Mouse (Mus musculus): Measurements from ENCODE around the gene Phactr1.
"Not testable (repeated sequence)": the region's sequence is repeated elsewhere in the genome, so short reads cannot be mapped to it uniquely, and the experiment has no call there.

Phactr1 gene

DNA sequence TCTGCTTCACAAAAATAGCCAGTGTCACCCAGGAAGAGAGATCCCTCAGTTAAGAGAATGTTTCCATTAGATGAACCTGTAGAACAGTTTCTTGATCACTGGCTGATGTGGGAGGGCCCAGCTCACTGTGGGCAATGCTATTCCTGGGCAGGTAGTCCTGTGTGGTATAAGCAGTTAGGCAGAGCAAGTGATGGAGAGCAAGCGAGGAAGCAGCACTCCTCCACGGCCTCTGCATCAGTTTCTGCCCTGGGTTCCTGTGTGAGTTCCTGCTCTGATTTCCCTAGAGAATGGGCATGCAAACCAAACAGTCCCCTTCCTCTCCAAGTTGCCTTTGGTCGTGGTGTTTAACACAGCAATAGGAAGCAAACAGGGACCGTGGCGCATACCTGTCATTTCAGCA lies 251.6 kb downstream of the Phactr1 start:
- no peak for DNase-seq

DNA sequence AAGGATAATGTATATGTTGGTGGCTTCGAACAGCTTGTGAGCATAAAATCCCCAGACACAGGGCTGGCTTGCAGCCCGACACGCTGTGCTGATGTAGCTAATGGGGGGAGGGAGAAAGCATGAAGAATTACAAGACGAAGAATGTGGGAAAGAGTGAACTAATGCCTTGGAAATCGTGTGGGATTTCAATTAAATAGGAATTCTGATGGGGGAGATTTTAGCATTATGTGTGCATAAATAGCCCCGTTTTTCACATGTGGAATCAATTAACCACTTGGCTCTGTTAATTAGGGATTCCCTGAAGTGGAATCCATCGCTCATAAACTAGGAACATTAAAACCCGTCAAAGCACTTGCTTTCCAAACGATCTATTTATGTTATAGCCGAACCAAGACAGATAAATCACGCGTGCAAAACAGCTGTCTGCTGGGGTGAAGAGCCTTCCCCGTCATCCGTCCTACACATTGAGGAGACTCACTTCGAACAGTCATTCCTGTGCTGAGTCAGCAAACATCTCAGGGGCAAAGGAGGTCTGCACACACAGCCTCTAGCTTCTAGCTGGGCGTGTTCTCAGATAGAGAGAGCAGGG lies 254.2 kb downstream of the Phactr1 start:
- no peak for DNase-seq

DNA sequence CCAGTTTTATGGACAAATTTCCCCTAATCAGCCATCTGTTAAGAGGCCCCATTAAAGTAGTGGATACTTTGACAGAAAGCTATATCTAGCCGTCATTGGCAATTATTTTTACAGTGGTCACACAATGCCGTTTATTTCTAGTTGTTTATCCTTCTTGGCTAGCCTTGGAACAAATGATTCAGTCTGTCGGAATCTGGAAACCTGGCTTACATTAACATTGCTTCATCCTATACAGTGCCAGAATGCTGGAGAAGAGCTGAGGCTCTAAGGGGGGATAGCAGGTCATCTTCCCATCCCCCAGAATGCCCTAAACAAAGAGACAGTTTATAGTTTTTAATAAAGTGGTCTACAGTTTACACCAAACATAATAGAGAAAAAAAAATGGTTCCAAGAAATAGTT lies 257.4 kb downstream of the Phactr1 start:
- no peak for DNase-seq

DNA sequence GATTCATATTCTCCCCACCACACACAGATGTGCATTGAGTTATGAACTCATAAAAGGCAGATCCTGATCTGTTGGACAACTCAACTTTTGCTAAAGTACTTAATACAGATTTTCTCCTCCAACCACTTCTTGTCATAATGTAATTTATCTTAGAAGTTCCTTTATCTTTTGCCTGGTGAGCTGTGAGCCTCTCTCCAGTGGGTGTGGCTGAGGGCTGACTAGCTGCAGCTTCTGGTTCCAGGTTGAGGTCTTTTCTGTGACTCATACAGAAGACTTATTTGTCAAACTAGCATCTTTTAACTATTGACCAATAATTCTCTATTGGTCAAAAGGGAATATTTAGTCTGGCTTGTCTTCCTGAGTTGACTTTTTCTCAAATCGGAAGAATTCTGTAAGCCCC lies 257.9 kb downstream of the Phactr1 start:
- no peak for DNase-seq

DNA sequence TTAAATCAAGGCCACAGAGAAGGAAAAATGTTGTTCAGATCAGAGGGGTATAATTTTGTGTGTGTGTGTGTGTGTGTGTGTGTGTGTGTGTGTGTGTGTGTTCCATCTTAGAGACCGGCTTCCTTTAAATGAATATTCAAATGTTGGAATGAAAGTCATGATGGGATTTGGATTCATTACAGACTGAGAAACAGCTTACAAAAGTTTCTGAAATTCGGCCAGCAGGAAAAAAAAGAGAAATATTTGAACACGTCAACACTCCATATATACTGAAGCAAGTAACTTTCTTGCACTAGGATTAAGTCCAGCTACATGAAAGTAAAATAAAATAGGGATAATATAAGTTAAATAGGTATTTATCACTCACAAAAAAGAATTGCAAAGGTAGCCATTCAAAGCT lies 259.8 kb downstream of the Phactr1 start:
- no peak for DNase-seq

DNA sequence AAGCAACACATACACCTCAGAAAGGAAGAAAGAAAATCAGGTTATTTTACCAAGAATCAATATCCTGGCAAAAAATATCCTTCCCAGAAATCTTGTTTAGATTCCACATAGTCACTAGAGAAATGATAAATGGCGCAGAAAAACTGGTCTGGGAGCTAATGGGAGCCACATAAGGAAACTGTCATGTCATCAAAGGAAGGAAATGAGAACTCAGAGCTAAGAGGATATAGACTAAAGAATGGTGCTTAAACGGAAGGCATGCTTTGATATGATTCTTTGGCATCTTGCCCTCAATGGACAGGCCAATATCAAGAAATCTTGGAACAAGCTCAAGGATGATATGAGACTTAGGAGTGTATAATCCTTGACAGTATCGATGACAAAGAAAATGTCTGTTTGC lies 263.7 kb downstream of the Phactr1 start:
- no peak for DNase-seq

DNA sequence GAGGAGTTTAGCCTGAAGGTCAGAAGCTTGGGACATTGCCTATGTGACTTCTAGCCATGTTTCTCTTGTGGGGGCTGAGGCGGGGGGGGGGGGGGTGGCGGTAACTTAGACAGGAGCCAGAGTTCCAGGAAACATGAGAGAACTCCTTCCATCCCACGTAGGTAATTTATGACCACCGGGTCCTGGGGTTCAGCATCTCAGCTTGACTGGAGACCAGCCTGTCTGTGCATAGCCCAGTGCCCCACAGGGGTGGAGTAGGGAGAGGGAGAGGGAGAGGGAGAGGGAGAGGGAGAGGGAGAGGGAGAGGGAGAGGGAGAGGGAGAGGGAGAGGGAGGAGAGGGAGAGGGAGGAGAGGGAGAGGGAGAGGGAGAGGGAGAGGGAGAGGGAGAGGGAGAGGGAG lies 264.8 kb downstream of the Phactr1 start:
- DNase-seq, result not testable (repeated sequence)

DNA sequence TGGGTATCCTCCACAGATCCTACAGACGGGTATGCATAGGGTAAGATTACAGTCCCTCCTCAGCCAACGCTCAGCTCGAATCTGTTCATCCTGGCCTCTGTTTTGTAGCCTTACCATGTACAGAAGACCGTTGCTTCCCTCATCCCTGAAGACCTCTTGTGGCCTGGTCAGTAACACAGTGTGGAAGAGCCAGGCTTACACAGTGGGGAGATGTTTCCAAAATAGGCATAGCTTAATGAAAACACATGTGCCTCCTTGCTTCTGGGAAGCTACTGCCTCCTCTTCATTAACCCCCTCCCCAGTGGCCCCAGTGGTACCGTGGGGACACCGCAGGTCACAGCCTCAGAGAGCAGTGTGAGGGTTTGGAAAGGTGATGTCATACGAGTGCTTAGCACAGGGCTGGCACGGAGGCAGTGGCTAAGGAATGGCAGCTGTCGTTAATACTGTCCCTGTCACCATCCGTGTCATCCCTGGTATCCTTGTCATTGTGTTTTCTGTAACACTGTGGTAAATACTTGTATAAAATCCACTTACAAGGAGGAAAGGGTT lies 268.4 kb downstream of the Phactr1 start:
- no peak for DNase-seq

DNA sequence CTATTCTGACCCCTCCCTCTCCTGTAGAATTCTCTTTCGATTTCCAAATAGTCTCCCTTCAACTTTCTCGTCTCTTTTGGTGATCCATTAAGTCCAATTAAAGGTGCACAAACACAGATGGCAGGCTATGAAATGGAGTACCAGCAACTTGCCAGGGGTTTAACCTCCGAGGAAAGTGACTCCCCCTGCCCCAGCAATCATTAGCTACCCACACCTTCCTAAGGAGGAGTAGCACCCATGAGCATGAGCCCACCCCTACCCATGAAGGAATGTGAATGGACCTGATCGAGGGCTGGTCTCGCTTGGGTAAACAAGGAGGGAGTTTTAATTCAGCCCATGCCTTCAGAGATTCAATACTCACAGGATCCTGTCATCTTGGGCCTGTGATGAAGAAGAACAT lies 268.9 kb downstream of the Phactr1 start:
- no peak for DNase-seq

DNA sequence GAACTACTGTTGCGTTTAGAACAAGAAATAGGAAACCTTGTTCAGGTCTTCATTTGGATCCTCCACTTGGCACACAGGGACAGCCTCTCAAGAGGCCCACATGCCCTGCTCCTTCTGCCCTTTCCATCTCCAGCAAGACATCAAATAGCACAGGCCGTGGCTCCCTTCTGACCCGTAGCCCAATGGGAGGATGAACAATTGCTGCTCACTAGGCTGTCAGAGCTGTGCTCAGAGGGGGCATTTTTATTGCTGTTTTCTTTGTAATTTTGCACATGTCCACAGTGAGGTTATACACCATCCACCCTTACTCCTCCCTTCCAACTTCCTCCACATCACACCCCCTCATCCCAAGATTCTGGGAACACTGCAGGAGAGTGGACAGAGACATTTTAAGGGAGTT lies 269.6 kb downstream of the Phactr1 start:
- no peak for DNase-seq

DNA sequence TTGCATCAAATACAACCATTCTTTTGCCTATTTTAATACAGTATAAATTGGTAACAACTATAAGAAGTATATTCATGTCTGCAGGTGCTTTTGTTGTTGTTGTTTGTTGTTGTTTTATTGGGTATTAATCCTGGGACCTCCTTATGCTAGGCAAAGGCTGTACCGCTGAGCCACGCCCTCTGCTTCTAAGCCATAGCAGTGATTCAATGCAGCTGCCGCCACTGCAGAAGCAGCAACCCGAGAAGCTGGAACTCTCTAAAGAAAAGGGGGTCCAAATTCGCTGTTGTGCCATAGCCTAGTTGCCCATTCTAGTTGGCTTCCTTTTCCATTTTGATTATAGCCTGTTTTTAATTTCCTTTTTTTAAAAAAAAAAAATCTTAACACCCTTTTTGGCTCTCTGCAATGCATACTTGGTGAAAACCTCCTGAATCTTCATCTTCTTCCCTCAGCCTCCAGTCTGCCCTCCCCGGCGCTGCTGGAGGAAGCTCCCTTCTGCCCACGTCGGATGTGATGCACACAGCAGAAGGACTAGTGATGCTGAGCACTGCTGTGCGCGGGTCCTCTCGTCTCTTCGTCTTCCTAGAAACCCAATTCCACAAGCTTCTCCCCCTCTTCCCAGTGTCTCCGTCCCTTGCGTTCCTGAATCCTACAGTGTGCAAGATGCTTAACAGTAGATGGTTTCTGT lies 271.8 kb downstream of the Phactr1 start:
- no peak for DNase-seq

DNA sequence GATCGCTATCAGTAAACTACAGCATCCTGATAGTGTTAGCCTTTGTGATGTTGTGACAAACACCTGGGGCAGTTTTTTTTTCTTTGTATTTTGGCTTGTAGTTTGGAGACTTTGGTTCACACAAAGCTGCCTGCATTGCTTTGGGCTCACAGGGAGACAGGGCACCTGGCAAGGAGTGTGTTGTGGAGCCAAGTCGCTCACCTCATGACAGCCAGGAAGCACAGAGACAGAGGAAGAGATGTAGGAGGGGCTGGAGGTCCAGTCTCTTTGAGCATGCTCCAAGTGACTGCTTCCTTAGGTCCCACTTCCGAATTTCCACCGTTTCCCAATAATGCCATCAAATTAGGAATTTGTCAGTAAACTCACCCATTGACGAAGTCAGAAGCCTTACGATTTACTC lies 272.6 kb downstream of the Phactr1 start:
- DNase-seq, result no peak

DNA sequence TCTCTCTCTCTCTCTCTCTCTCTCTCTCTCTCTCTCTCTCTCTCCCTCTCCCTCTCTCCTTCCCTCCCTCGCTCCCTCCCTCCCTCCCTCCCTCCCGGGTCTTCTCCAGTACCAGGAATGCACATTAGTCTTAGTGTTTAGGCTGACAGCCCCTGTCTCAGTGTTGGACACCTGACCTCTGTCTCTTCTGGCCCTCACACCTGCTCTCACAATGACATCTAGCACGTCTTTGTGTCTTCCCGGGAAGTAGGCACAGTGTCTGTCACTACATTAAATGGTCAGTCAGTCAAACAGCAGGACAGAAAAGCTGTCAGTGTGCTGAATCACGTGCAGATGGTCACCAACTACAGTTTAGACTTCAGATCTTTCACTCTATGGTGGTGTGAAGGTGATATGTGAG lies 273.7 kb downstream of the Phactr1 start:
- no peak for DNase-seq

DNA sequence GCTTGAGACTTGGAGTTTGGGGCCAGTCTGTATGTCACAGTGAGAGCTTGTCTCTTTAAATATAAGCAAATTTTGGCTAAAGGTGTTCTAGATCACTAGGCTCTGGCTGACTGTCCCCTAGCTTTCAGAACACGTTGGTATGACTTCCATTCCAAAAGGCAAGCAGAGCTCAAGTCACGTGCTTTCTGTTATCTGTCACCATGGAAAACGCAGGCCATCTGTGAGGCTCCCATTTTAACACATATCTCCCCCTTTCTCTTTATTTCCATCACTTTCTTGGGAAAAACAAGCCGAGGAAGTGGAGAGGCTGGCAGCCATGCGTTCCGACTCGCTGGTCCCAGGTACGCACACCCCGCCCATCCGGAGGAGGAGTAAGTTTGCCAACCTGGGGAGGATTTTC lies 275.9 kb downstream of the Phactr1 start:
- DNase-seq, result no peak

DNA sequence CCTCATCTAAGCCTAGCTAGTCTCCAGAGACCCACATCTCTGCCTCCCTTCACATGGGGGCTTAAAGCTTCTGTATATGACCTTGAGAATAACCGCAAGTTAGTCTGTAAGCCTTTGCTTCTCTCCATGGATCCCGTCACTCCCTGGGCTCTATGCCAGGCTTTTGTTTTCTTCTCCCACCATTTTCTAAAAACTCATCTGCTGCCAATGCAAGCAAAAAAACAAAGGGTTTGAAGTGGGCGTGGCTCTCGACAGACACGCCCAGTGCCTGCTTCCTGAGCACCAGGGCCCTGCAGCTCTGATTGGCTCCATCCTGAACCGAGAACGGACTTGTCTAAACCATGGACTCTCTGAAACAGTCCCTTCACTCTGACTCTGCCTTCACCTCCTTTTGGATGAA lies 277.4 kb downstream of the Phactr1 start:
- no peak for DNase-seq

DNA sequence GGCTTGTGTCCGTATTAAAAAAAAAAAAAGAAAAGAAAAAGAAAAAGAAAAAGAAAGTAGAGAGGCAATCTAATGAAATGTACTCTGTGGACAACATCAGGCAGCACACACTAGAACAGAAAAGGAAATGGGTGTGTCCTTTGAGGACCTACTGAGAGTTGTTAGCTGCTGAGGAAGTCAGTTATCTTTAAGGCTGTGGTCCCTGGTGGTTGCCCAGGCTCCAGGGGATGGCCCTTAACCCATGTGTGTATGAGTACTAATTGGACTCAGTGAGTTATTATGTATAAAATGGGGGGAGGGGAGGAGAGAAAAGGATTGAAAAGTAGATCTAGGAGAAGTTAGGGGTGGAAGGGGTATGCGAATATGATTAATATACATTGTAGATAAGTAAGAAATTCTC lies 278.4 kb downstream of the Phactr1 start:
- no peak for DNase-seq

DNA sequence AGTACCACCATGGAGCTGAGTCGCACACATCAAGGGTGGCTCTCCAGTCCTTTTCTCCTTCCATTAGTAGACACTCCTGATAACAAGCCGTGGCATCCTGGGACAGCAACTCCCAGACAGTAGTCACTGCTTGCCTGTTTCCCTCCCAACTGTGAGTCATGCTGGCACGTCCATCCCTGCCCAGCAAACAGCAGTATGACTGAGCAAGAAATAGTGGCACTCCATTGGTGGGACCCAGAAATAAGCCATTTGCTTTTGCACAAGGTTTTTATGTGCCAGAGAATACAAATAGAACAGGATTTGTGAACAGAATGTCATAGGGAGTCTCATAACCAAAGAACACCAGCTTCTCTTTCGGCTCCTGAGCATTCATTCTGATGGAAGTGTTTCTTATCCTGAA lies 281.1 kb downstream of the Phactr1 start:
- no peak for DNase-seq

DNA sequence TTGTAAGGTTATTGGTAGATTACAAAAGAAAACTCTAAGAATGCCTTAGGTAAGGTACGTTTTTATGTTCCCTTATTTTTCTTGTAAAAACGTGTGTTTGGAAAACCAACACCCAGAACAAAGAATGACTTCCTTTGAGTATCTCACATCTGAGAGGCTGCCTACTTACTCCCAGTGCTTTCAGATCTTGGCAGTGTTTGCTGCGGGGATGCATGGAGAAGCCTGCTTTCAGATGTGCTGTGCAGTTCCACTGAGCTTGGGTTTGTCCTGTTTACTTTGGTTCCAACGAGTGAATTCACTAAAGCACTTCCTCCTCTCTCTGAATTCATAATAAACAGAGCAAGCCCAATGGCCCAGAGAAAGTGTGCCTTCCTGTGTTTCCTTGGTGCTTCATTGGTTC lies 288.1 kb downstream of the Phactr1 start:
- no peak for DNase-seq

DNA sequence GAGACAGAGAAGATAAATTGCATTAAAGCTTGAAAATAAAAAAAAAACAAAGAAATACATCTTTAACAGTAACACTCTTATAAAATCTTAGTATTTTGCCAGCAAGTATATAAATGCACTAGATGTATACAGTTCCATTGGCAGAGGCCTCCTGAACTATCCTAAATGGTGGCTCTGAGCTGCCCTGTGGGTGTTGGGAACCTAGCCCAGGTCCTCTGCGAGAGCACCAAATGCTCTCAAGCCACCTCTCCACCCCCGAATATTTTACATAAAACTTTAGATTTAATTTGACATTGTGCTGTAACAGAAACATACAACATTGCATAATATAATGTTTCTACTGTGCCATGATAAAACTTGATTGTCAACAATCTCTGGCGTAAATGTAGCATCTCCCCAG lies 293.1 kb downstream of the Phactr1 start:
- no peak for DNase-seq

DNA sequence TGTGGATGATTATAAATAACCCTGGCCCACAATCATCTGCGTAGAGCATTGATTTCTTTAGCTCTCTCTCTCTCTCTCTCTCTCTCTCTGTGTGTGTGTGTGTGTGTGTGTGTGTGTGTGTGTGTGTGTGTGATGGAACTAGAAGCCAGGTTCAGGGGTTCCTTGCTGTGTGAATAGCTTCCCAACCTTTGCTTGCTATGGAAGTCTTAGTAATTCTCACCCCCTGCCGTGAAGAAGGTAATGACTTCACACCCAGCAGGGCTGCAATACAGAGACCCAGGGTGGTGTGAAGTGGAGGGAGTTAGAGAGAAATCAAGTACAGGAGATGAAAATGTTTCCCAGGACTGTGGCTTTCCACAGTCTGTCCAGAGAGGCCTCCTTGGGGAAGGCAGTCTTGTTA lies 293.5 kb downstream of the Phactr1 start:
- no peak for DNase-seq

DNA sequence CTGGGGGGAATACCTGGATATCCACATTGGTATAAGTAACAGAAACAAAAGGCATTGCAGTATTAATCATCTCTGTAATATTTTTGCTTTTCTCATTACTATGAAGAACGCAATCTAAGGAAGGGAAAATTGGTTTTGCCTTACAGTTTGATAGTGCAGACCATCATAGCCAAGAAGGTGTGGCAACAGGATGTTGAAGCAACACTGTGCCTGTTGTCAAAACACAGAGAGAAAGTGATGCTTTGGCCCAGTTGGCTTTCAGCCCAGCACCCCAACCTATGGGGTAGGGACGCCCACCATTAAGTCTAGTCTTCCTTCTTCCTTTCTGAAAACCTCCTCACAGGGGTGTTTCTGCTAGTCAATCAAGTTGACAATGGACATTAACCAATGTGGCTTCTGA lies 294.1 kb downstream of the Phactr1 start:
- DNase-seq, result no peak

DNA sequence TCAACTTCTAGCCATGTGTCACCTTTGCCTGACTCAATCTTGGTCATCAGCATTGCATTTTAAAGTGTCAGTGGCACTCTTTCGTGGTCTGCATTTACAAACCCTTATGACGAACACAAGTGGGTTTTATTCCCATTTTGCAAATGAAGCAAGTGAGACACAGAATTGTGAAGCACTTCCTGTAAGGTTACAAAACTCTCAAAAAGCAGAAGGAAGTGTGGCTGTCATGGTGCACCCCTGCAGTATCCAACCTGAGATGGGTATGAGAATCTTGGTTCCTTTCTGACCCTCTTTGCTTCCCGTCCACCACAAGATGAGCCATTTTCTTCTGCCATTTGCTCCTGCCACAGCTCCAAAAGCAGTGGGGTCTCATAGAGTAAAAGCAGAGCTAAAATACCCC lies 295.7 kb downstream of the Phactr1 start:
- no peak for DNase-seq

DNA sequence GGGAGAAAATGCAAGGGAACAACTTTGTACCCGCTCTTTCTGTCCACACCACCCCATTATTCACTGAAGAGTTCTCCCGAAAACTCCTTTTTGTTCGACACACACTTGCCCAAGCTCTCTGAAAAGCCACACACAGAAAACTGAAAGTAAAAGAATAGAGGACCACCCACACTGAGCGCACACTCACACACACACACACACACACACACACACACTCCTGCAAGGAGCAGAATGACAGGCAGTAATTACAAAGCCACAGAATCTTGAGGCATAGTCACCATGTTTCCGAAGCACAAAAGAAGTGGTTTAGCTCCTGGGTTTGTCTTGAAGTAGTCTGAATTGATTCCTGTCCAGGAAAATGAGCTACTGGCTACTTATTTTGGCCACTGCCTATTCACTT lies 296.5 kb downstream of the Phactr1 start:
- no peak for DNase-seq

DNA sequence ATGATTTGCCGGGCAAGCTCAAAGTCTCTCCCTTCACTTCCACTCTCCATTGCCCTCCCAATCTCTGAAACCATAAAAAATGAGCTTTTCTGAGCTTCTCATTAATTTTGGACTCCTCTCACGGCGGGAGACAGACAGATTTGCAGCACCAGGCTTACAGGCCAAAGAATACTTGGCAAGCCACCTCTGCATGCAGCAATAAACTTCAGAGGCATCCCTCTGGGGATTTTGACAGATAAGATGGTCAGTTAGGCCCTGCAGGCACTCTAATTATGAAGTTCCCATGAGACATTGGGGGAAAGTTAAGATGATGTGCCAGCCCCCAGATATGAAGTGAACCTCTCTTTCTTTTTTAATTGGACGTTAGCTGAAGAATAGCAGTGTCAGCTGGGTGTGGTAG lies 300.2 kb downstream of the Phactr1 start:
- no peak for DNase-seq

DNA sequence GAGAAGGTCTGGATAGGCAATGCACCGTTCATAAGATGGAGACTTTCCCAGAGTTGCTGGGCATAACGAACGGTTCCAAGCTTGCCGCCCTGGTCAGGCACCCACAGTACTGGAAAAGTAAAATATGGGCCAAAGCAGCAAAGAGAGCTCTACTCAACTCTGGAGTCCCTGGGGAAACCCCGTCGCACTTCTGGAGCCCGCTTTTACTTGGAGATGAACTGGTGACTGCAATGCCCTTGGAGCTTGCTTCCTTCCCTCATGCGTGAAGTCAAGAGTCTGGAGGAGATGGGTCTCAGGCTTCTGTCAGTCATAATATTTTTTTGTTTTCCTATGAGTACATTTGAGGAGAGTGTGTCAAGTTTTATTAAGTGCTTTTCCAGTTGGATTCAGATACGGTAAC lies 302.2 kb downstream of the Phactr1 start:
- no peak for DNase-seq
